Mouse (Mus musculus): ENCODE data around the gene Chtf18.

GRCm38 (mm10) chr17:25761561-25761970, 34.3 kb upstream of the Chtf18 start:
- TF ChIP-seq CTCF (IDR thresholded peaks at IDR 0.05; ENCODE audit: borderline replicate concordance, control insufficient read depth, extremely low read depth, insufficient read depth, low read length, poor library complexity) (no peak), POLR2A (IDR thresholded peaks at IDR 0.05; ENCODE audit: control insufficient read depth, extremely low read depth, insufficient read depth, low read length, poor library complexity) (no peak)

All from thymus, adult 2 months (tissue).